Comparison of ENCODE assay signal across 8 mouse cellular contexts in genomic region chr9:21767896-21768295, GRCm38 (mm10). TPM values are rescaled to one million over a fixed set of nuclear protein-coding genes. Genes with fewer than 3 reads are reported as not detected.
DNase-seq lines count a peak whose midpoint lies in the region; ATAC-seq and TF ChIP-seq lines count a peak whose summit lies in the region.

No protein-coding gene starts in this region.

- no peak overlapping the region for H3K4me3 ChIP-seq in forebrain, embryonic 12.5 days (replicated peaks)
- no peak overlapping the region for H3K4me3 ChIP-seq in forebrain, embryonic 11.5 days (ENCODE audit: low read depth, low read length)
- H3K4me3 ChIP-seq in intestine, postnatal 0 days (ENCODE audit: low read depth, low read length): no peak overlapping the region
- no peak overlapping the region for H3K4me3 ChIP-seq in midbrain, embryonic 11.5 days (ENCODE audit: low read depth, low read length)

- no peaks in the 10 kb centered on the region for H3K27me3 ChIP-seq in forebrain, embryonic 12.5 days
- H3K27me3 ChIP-seq in forebrain, embryonic 11.5 days (ENCODE audit: control insufficient read depth, insufficient read depth, low read length): no peaks in the 10 kb centered on the region
- H3K27me3 ChIP-seq in intestine, postnatal 0 days (replicated peaks; ENCODE audit: control insufficient read depth, insufficient read depth, low read length): no peaks in the 10 kb centered on the region
- no peaks in the 10 kb centered on the region for H3K27me3 ChIP-seq in midbrain, embryonic 11.5 days (ENCODE audit: control insufficient read depth, insufficient read depth, low read length)

- ATAC-seq in forebrain, embryonic 12.5 days (ENCODE audit: low FRiP score): no peak
- ATAC-seq in forebrain, embryonic 11.5 days (replicated peaks; ENCODE audit: low FRiP score): no peak
- ATAC-seq in intestine, postnatal 0 days: no peak
- no peak for ATAC-seq in midbrain, embryonic 11.5 days (ENCODE audit: low FRiP score)

- H3K9ac ChIP-seq in forebrain, embryonic 12.5 days: no peak overlapping the region
- no peak overlapping the region for H3K9ac ChIP-seq in forebrain, embryonic 11.5 days (ENCODE audit: low read length)
- no peak overlapping the region for H3K9ac ChIP-seq in intestine, postnatal 0 days (ENCODE audit: low read depth, low read length)
- H3K9ac ChIP-seq in midbrain, embryonic 11.5 days (ENCODE audit: low read length): no peak overlapping the region

- H3K4me1 ChIP-seq in forebrain, embryonic 12.5 days: 0 out of 2 replicates have a peak, but pooled peaks cover 3% of the 10 kb centered on the region
- no peaks in the 10 kb centered on the region for H3K4me1 ChIP-seq in forebrain, embryonic 11.5 days (replicated peaks; ENCODE audit: control insufficient read depth, insufficient read depth, low read length)
- H3K4me1 ChIP-seq in intestine, postnatal 0 days (replicated peaks; ENCODE audit: control insufficient read depth, insufficient read depth, low read length): no peaks in the 10 kb centered on the region
- no peaks in the 10 kb centered on the region for H3K4me1 ChIP-seq in midbrain, embryonic 11.5 days (ENCODE audit: control insufficient read depth, insufficient read depth, low read length)

- no peak for DNase-seq in forebrain, embryonic 11.5 days (ENCODE audit: low spot score)
- DNase-seq in cerebellum, adult 11-12 months: peak; percentile 84
- DNase-seq in heart, adult 18-20 months: peak; percentile 86
- peak; percentile 58 for DNase-seq in testis, postnatal 14 days (ENCODE audit: low spot score)
- DNase-seq in layer of hippocampus, adult 9-11 months: no peak
- DNase-seq in midbrain, embryonic 11.5 days (ENCODE audit: low spot score, missing footprints): no peak

- 89% methylated on average over 11 of the region's 11 CpGs for WGBS in forebrain, embryonic 12.5 days
- WGBS in forebrain, embryonic 11.5 days: 83% methylated on average over 11 of the region's 11 CpGs
- 66% methylated on average over 11 of the region's 11 CpGs for WGBS in intestine, postnatal 0 days
- 81% methylated on average over 11 of the region's 11 CpGs for WGBS in midbrain, embryonic 11.5 days

- TF ChIP-seq CTCF in intestine, postnatal 0 days (IDR thresholded peaks at IDR 0.05; ENCODE audit: low read depth): no peak

- 0 out of 2 replicates have a peak, but pooled peaks cover 5% of the 10 kb centered on the region for H3K36me3 ChIP-seq in forebrain, embryonic 12.5 days (replicated peaks)
- no peaks in the 10 kb centered on the region for H3K36me3 ChIP-seq in forebrain, embryonic 11.5 days (ENCODE audit: control insufficient read depth, insufficient read depth, low read length)
- H3K36me3 ChIP-seq in intestine, postnatal 0 days (ENCODE audit: control insufficient read depth, insufficient read depth): peaks cover 32% of the 10 kb centered on the region
- H3K36me3 ChIP-seq in midbrain, embryonic 11.5 days (ENCODE audit: control insufficient read depth, insufficient read depth, low read length): no peaks in the 10 kb centered on the region

- H3K9me3 ChIP-seq in forebrain, embryonic 12.5 days: no peaks in the 10 kb centered on the region
- H3K9me3 ChIP-seq in forebrain, embryonic 11.5 days (ENCODE audit: control insufficient read depth, low read length): no peaks in the 10 kb centered on the region
- no peaks in the 10 kb centered on the region for H3K9me3 ChIP-seq in intestine, postnatal 0 days (ENCODE audit: control insufficient read depth)
- H3K9me3 ChIP-seq in midbrain, embryonic 11.5 days (ENCODE audit: control insufficient read depth, low read length): no peaks in the 10 kb centered on the region

- H3K4me2 ChIP-seq in forebrain, embryonic 12.5 days: no peak overlapping the region
- H3K4me2 ChIP-seq in forebrain, embryonic 11.5 days (ENCODE audit: low read depth, low read length, severe bottlenecking): no peak overlapping the region
- H3K4me2 ChIP-seq in intestine, postnatal 0 days (replicated peaks; ENCODE audit: low read depth): no peak overlapping the region
- H3K4me2 ChIP-seq in midbrain, embryonic 11.5 days: no peak overlapping the region

- H3K27ac ChIP-seq in forebrain, embryonic 12.5 days: 0 out of 2 replicates have a peak overlapping the region, but pooled peaks have one; percentile 10
- H3K27ac ChIP-seq in forebrain, embryonic 11.5 days (ENCODE audit: low read depth, low read length): no peak overlapping the region
- peak overlapping the region; percentile 60 for H3K27ac ChIP-seq in intestine, postnatal 0 days (ENCODE audit: low read depth, low read length)
- H3K27ac ChIP-seq in midbrain, embryonic 11.5 days (ENCODE audit: low read depth, low read length): no peak overlapping the region

RNA-seq across cellular contexts. Expression of gene Spc24, which starts 7.8 kb away (rescaled TPM):
- polyA plus RNA-seq in forebrain, embryonic 12.5 days (2016; fragmentation: Nextera tagmentation; extraction: Ambion mirVana): 112 and 118 TPM in 2 replicates
- 138 and 162 TPM in 2 replicates for polyA plus RNA-seq in forebrain, embryonic 11.5 days (2014; fragmentation: Nextera tagmentation; extraction: Ambion mirVana)
- total RNA-seq in heart, adult 18-20 months (2021): 1 to 10 TPM; 4.7 to 6.4 TPM
- polyA plus RNA-seq in intestine, postnatal 0 days (2015; fragmentation: Nextera tagmentation; extraction: Ambion mirVana): 23.5 and 32.4 TPM in 2 replicates
- 91.3 and 115 TPM in 2 replicates for polyA plus RNA-seq in midbrain, embryonic 11.5 days (2014; fragmentation: Nextera tagmentation; extraction: Ambion mirVana)

RNA-seq across cellular contexts. Expression of gene Kank2, which starts 30.6 kb away (rescaled TPM):
- 6.1 and 6.2 TPM in 2 replicates for polyA plus RNA-seq in forebrain, embryonic 12.5 days (2016; fragmentation: Nextera tagmentation; extraction: Ambion mirVana)
- 5.1 and 5.9 TPM in 2 replicates for polyA plus RNA-seq in forebrain, embryonic 11.5 days (2014; fragmentation: Nextera tagmentation; extraction: Ambion mirVana)
- 10 to 100 TPM; 58.1 to 60.8 TPM for total RNA-seq in heart, adult 18-20 months (2021)
- 6.4 TPM in 2 replicates for polyA plus RNA-seq in intestine, postnatal 0 days (2015; fragmentation: Nextera tagmentation; extraction: Ambion mirVana)
- 3.5 and 3.9 TPM in 2 replicates for polyA plus RNA-seq in midbrain, embryonic 11.5 days (2014; fragmentation: Nextera tagmentation; extraction: Ambion mirVana)

RNA-seq across cellular contexts. Expression of gene Ldlr, which starts 44.6 kb away (rescaled TPM):
- polyA plus RNA-seq in forebrain, embryonic 12.5 days (2016; fragmentation: Nextera tagmentation; extraction: Ambion mirVana): 34.1 and 40.3 TPM in 2 replicates
- polyA plus RNA-seq in forebrain, embryonic 11.5 days (2014; fragmentation: Nextera tagmentation; extraction: Ambion mirVana): 23.2 and 23.7 TPM in 2 replicates
- 1 to 10 TPM; 1.9 to 2.4 TPM for total RNA-seq in heart, adult 18-20 months (2021)
- polyA plus RNA-seq in intestine, postnatal 0 days (2015; fragmentation: Nextera tagmentation; extraction: Ambion mirVana): 22.8 and 26.6 TPM in 2 replicates
- polyA plus RNA-seq in midbrain, embryonic 11.5 days (2014; fragmentation: Nextera tagmentation; extraction: Ambion mirVana): 18.9 and 22.1 TPM in 2 replicates

Comparison
In these comparisons a context has a peak if more than half of its experiments do, and no peak if none do; other contexts are left out.
1. H3K27ac ChIP-seq: peak in forebrain, embryonic 12.5 days (single experiment) and intestine, postnatal 0 days (single experiment); none in forebrain, embryonic 11.5 days (single experiment) and midbrain, embryonic 11.5 days (single experiment).
2. DNase-seq: peak in cerebellum, adult 11-12 months (single experiment), heart, adult 18-20 months (2 of 2) and testis, postnatal 14 days (single experiment); none in forebrain, embryonic 11.5 days (single experiment), layer of hippocampus, adult 9-11 months (single experiment) and midbrain, embryonic 11.5 days (single experiment).